Mouse (Mus musculus) cerebellum, adult 9-11 months (tissue): ENCODE results near the gene Acap1.

Experiments
- DNase-seq: peaks from one replicate; pipeline ENCODE4 v3.0.0; 2022

Gene Acap1

GRCm38 (mm10) chr11:69835326-69835965, 59.9 kb downstream of the Acap1 start:
- peak; percentile 64 for DNase-seq

DNA sequence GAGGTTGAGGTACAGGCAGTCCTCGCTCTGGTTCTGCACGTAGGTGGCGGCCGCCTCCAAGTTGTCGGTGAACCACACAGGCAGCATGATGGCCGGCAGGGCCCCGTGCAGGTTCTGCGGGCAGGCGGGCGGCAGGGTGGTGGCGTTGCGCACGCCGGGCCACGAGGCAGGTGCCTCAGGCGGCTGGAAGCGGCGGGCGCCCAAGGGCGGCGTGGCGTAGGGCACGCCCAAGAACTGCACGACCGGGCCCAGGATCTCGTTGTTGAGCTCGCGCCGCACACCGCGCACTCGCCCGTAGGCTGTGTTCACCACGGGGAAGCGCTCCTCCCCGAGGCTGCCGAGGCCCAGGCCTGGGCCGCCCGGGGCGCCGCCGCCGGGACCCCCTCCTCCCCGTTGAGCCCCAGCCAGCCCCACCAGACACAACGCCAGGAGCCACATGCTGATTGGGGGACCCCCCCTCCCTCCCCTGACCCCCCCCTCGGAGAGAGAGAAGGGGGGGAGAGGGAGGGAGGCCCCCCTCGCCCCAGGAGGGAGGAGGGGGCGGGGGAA, 61.3 kb downstream of the Acap1 start:
- peak; percentile 57 for DNase-seq

GRCm38 (mm10) chr11:69833554-69833953, 61.8 kb downstream of the Acap1 start:
- DNase-seq = no peak
